Mouse (Mus musculus): Measurements from ENCODE around the gene 1700092M07Rik.
"Not testable (repeated sequence)": the region's sequence is repeated elsewhere in the genome, so short reads cannot be mapped to it uniquely, and the experiment has no call there.

1700092M07Rik gene

GRCm38 (mm10) chr19:8716767-8717475, 23.6 kb upstream of the 1700092M07Rik start:
- no peak for DNase-seq (ENCODE audit: low spot score)

GRCm38 (mm10) chr19:8718357-8718756, 22.2 kb upstream of the 1700092M07Rik start:
- no peak for DNase-seq (ENCODE audit: low spot score)

GRCm38 (mm10) chr19:8719037-8719436, 21.5 kb upstream of the 1700092M07Rik start:
- not testable (repeated sequence) for DNase-seq (ENCODE audit: low spot score)

GRCm38 (mm10) chr19:8721378-8721777, 19.1 kb upstream of the 1700092M07Rik start:
- DNase-seq (ENCODE audit: low spot score) = no peak

GRCm38 (mm10) chr19:8722021-8722420, 18.5 kb upstream of the 1700092M07Rik start:
- no peak for DNase-seq (ENCODE audit: low spot score)

- no peak for DNase-seq (ENCODE audit: low spot score)
Measured at GRCm38 (mm10) chr19:8722559-8722906, 18.0 kb upstream of the 1700092M07Rik start.

- DNase-seq (ENCODE audit: low spot score) = peak; percentile 96
Measured at GRCm38 (mm10) chr19:8722907-8723573, 17.5 kb upstream of the 1700092M07Rik start, which contains the start of gene Slc3a2. Gene Slc3a2, minus strand, starts transcription at chr19:8723369.

GRCm38 (mm10) chr19:8723574-8724346, 16.8 kb upstream of the 1700092M07Rik start:
- no peak for DNase-seq (ENCODE audit: low spot score)

GRCm38 (mm10) chr19:8724392-8724791, 16.1 kb upstream of the 1700092M07Rik start:
- no peak for DNase-seq (ENCODE audit: low spot score)

GRCm38 (mm10) chr19:8725081-8725613, 15.4 kb upstream of the 1700092M07Rik start:
- DNase-seq (ENCODE audit: low spot score) = no peak

GRCm38 (mm10) chr19:8726609-8727390, 13.7 kb upstream of the 1700092M07Rik start:
- no peak for DNase-seq (ENCODE audit: low spot score)

- no peak for DNase-seq (ENCODE audit: low spot score)
Measured at GRCm38 (mm10) chr19:8727495-8728114, 12.9 kb upstream of the 1700092M07Rik start.

GRCm38 (mm10) chr19:8728335-8729099, 12.0 kb upstream of the 1700092M07Rik start:
- DNase-seq (ENCODE audit: low spot score) = not testable (repeated sequence)

GRCm38 (mm10) chr19:8734334-8734733, 6.2 kb upstream of the 1700092M07Rik start:
- no peak for DNase-seq (ENCODE audit: low spot score)

GRCm38 (mm10) chr19:8735389-8736159, 4.9 kb upstream of the 1700092M07Rik start, which contains the start of gene Wdr74:
Gene Wdr74, plus strand, starts transcription at chr19:8735827.
- peak; percentile 90 for DNase-seq (ENCODE audit: low spot score)

- DNase-seq (ENCODE audit: low spot score) = no peak
Measured at GRCm38 (mm10) chr19:8736160-8736467, 4.4 kb upstream of the 1700092M07Rik start.

GRCm38 (mm10) chr19:8738911-8739310, 1.6 kb upstream of the 1700092M07Rik start:
- no peak for DNase-seq (ENCODE audit: low spot score)

- no peak for DNase-seq (ENCODE audit: low spot score)
Measured at GRCm38 (mm10) chr19:8739646-8740045, 872 bp upstream of the 1700092M07Rik start.

GRCm38 (mm10) chr19:8741243-8741869, 838 bp downstream of the 1700092M07Rik start, which contains the start of gene Stx5a:
Gene Stx5a, plus strand, starts transcription at chr19:8741413.
- peak; percentile 94 for DNase-seq (ENCODE audit: low spot score)

Data from testis, postnatal 14 days (tissue).